Comparison of ENCODE assay signal across 8 mouse cellular contexts in the genomic region with DNA sequence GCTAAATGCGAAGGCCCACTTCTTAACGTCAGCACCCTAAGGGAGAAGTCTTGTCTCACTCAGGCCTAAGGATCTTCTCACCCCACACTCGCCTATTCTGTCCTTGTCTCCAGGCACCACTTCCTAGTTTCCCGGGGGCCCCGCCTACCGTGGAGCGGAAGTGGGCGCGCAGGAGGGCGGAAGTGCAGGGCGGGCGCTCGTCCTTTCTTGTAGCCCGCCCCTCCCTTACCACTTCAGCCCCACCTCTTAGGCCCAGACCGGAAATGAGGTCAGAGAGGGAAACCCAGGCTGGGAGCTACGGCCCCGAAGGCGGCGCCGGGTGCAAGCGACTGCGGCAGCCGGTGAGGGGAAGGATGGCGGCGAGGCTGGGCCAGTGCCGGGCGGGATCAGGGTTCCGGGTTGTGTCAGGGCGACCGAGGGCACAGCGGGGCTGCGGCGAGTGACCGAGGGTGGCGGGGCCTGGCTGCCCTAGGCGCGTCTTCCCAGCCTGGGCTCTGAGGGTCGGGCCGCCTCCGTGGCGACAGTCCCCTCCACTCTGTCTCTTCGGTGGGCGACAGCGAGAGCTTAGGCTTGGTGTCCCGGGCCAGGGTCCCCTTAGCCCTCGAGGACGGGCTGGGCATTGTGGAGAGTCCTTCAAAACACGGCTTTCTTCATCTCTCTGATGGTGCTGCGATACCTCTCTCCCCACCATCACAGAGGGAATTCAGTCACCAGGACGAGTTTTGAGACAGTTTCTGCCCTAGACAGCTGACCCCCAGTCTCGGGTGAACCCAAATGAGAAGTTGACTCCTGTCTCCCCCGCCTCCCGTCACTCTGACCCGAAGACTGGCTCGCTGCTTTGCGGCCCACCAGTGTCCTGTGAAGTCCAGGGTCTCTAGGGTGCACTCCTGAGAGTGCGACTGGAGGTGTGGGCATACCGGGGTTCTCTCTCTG. TPM values are rescaled to one million over a fixed set of nuclear protein-coding genes. Genes with fewer than 3 reads are reported as not detected.
DNase-seq lines count a peak whose midpoint lies in the region; ATAC-seq and TF ChIP-seq lines count a peak whose summit lies in the region.

A gene (plus strand): TSS at position 255 of the 933 bp plus-strand sequence.

- H3K4me3 ChIP-seq in gastrocnemius, adult 2 months, result peak within 1 kb of the TSS; percentile 73
- peak within 1 kb of the TSS; percentile 65 for H3K4me3 ChIP-seq in hindbrain, postnatal 0 days (ENCODE audit: low read length)
- peak within 1 kb of the TSS; percentile 81 for H3K4me3 ChIP-seq in left cerebral cortex, adult 2 months

- TF ChIP-seq CTCF in gastrocnemius, adult 2 months (IDR thresholded peaks at IDR 0.05), result no peak
- peak; percentile 4; the same call in 1 of the 2 replicates for TF ChIP-seq CTCF in hindbrain, postnatal 0 days (IDR thresholded peaks at IDR 0.05; ENCODE audit: low read depth)
- no peak for TF ChIP-seq CTCF in left cerebral cortex, adult 2 months (IDR thresholded peaks at IDR 0.05)

- peaks cover 7% of the 10 kb centered on the region for H3K36me3 ChIP-seq in hindbrain, postnatal 0 days (ENCODE audit: insufficient read depth, low read length)

- peak within 1 kb of the TSS; percentile 77 for H3K4me2 ChIP-seq in hindbrain, postnatal 0 days (ENCODE audit: low read depth, low read length)

- H3K4me1 ChIP-seq in hindbrain, postnatal 0 days (ENCODE audit: insufficient read depth, low read length), result peaks cover 3% of the 10 kb centered on the region; the same call in 1 of the 2 replicates

- H3K9me3 ChIP-seq in hindbrain, postnatal 0 days (ENCODE audit: low read length), result no peaks in the 10 kb centered on the region

- under 1% methylated on average over 58 of the region's 58 CpGs for WGBS in hindbrain, postnatal 0 days

- no peaks in the 10 kb centered on the region for H3K27me3 ChIP-seq in hindbrain, postnatal 0 days (ENCODE audit: insufficient read depth, low read length)

- ATAC-seq in common myeloid progenitor, adult 5-6 weeks (replicated peaks; ENCODE audit: low read depth, poor library complexity, severe bottlenecking), result peak; percentile 97
- ATAC-seq in hindbrain, postnatal 0 days, result peak; percentile 100
- ATAC-seq in megakaryocyte, adult 5-6 weeks (ENCODE audit: poor library complexity, severe bottlenecking), result peak; percentile 94

- intact Hi-C loops in gastrocnemius, adult 2 months (cut with DNase I), result loop anchor here (5.0 to 10.0 kb wide), 2 partner anchors 107 to 420 kb away; a partner anchor contains a TSS
- intact Hi-C loops in left cerebral cortex, adult 2 months (cut with DNase I), result no loop called here

- peak; percentile 99 for DNase-seq in ZHBTc4 (ENCODE audit: low read depth, low spot score)
- peak; percentile 97 for DNase-seq in gastrocnemius, adult 2 months
- peak; percentile 97 for DNase-seq in hindbrain, postnatal 0 days (ENCODE audit: low spot score)
- DNase-seq in left cerebral cortex, adult 2 months (ENCODE audit: extremely low spot score in 1 of 2, low spot score in 2 of 2), result peak; percentile 93 to 94
- DNase-seq in right cerebral cortex, adult 2 months (ENCODE audit: low spot score in 2 of 2), result peak; percentile 93 to 95
- DNase-seq in urinary bladder, postnatal 14 days (ENCODE audit: low spot score), result peak; percentile 97

- H3K27ac ChIP-seq in gastrocnemius, adult 2 months, result peak within 1 kb of the TSS; percentile 94
- H3K27ac ChIP-seq in hindbrain, postnatal 0 days, result peak within 1 kb of the TSS; percentile 79
- peak within 1 kb of the TSS; percentile 77 for H3K27ac ChIP-seq in left cerebral cortex, adult 2 months

- H3K9ac ChIP-seq in hindbrain, postnatal 0 days (replicated peaks; ENCODE audit: low read length), result peak within 1 kb of the TSS; percentile 71

RNA-seq across cellular contexts. Expression of the gene that starts here (rescaled TPM):
- total RNA-seq in common myeloid progenitor, adult 5-6 weeks (2017), result 36.5 and 37.2 TPM in 2 replicates
- total RNA-seq in gastrocnemius, adult 2 months (2021), result 10 to 100 TPM; 12.1 to 12.6 TPM
- total RNA-seq in hindbrain, postnatal 0 days (2014; rRNA removed), result 28.4 and 38.0 TPM in 2 replicates
- 19.8 and 21.5 TPM in 2 replicates for polyA plus RNA-seq in hindbrain, postnatal 0 days (2015; fragmentation: Nextera tagmentation; extraction: Ambion mirVana)
- 10 to 100 TPM; 37.3 to 37.9 TPM for total RNA-seq in left cerebral cortex, adult 2 months (2021)
- total RNA-seq in megakaryocyte, adult 5-6 weeks (2015), result 28.2 and 31.8 TPM in 2 replicates
- 47.5 and 48.7 TPM in 2 replicates for total RNA-seq in megakaryocyte, adult 5-6 weeks (2017)

Comparison
In these comparisons a context has a peak if more than half of its experiments do, and no peak if none do; other contexts are left out.
1. Peak in every context shown above with its lines: DNase-seq, ATAC-seq, H3K4me3 ChIP-seq and H3K27ac ChIP-seq.